Mouse (Mus musculus) liver, adult (tissue): ENCODE results near the gene Cd99l2.

ENCODE experiments used
- GATA4 ChIP-seq: IDR thresholded peaks from 2 replicates; pipeline ENCODE4 v1.6.1; 2014; ENCODE audit warnings: mild to moderate bottlenecking, low read length; ENCODE audit not compliant: insufficient replicate concordance

The Cd99l2 gene

DNA sequence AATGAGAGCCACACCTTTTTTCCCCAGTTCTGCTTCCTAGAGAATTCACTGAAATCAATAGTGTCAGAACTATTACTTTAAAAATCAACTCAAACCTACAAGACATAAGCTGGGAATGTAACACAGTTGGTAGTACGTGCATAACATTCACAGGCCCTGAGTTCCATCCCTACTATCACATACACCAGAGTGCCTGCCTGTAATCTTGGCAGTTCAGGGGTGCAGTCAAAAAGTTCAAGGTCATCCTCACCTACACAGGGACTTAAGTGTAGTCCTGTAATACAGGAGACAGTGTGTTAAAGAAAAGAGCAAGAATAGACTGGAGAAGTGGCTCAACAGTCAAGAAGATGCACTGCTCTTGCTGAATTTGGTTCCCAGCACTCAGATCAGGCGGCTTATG, 10.4 kb downstream of the Cd99l2 start:
- no peak for TF ChIP-seq GATA4

DNA sequence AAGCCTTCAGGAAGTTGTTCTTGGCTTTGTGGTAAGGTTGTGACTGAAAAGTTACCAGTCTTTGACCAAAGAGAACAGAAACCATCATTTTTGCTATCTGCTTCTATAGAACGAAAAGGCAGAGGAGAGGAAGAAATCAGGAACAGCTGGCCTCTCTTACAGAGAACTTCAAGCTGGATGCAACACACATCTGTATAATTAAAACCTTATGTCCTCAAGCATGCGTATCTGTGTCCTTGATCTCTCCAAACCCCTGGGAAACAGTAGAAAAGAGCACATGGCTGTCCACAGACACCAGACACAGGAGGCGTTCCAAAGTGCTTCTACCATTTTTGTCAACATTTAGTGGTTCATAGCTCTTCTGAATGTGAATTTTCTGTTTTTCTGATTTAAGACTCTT, 16.7 kb downstream of the Cd99l2 start:
- TF ChIP-seq GATA4 = no peak

DNA sequence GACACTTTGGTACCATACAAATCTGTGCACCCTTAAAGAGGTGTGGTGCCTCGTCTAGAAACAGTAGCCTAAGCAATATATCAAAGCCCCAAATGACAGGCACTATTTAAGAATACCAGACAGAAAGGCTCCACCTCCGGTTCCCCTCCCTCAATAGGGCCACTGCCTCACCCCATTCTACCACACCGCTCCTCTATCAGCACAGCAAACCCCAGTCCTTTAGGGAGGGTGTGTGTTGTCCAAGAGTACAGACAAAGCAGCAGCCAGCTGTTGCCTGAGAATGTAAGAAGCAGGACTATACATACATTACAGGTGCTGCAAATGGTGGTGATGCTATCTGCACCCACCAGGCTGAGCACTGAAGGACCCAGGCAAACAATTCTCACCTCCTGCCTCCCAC, 17.2 kb downstream of the Cd99l2 start:
- TF ChIP-seq GATA4 = no peak

DNA sequence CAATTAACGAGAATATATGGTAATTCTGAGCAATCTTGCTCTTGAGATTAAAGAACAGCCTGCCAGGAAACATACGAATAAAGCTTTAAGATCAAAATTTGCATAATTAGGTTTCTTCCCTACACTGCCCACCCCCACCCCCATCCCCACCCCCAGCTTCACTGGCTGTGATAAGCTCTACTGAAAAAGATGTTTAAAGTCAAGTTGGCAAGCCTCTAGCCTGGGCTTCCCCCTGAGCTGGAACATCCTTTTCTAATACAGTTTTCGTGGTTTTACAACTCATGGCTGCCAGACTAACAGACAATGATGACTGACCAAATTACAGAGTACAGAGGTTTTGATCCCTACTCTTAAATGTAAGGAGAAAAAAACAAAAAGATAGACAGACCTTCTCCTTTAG, 17.6 kb downstream of the Cd99l2 start:
- no peak for TF ChIP-seq GATA4

DNA sequence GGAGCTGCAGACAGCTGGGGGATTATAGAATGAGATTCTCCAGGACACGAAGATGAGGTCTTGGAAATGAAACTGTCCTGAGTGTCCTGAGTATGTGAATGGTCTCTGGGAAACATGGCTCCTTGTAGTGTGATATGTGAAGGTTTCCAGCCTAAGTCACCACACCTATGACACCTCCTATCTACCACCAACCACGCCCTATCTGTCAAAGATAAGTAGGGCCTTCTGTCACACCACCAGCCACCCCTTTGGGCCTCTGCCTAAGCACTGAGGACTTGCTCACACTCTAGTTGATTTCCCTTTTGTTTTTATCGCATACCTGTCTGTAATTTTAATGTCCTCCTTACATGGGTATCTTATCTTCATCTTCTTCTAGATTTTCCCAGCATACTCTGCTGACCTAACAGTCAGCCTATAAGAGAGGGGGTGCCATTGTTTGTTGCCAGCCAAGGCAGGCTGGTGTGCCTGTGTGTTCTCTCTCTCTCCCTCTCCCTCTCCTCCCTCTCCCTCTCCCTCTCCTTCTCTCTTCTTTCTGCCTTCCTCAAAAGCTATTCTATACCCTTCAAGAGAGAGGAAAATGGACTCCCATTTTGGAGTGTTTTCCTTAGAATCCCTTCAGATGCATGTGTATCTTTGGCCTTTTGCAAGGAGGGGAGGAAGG, 18.2 kb downstream of the Cd99l2 start:
- TF ChIP-seq GATA4 = no peak

DNA sequence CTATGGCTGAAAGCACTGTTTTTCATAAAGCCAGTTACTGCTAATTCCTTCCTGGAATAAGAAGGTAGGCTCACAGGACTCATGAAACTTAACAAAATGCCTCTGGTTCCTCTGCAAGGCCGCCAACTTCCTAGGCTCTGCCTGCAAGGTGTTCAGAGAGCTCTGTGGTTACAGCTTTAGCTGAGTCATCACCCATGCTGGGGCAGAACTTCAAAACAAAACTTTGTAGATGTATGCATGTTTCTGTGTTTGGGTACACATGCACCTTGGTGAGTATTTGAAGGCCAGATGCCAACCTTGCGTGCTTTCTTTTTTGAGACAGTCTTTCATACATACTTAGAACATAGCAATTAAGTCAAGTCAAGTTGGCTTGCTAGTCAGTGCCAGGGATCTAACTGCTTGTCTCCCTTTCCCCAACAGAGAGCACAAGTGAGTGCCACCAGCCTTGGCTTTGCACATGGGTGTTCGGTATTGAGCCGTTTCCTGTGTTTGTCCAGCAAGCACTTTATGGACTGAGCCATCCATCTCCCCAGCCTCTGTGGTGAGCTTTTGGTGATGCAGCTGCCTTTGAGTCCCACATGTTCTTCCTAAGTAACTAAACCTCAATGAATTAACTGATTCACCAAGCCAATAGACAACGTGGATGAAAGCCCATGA, 23.9 kb downstream of the Cd99l2 start:
- TF ChIP-seq GATA4 = no peak

DNA sequence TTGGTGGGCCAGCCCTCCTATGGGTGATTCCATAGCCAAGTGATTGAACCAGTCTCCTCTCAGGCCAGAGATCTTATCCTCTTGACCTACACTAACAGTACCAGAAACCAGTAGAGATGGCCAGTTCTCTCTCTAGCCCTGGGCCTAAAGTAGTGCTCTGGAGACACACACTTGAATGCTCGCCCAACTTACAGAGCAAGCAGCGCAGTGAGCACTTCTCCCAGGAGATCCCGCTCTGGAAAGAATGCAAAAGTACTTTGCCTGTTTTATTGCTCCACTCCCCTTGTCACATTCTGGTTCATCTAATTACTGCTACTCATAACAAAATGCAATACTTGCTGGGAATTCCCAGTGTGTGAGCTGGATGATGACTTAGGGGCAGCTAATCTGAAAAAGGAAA, 25.2 kb downstream of the Cd99l2 start:
- TF ChIP-seq GATA4 = no peak

DNA sequence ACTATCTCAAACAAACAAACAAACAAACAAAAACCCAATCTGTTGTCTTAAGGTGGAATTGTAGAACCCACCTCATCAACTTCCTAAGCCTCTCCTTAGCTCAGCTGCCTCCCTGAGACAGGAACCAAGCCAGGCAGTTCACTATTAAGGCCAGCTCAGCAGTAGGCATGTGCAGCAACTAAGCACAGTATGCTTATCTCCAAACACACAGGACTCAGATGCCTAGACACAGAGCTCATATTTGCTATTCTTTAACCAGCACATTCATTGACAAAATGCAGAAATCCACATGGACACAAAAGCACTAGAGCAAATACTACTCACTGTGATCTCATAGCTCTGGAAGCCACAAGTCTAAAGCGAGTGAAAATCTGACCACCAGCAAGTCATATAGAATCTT, 27.2 kb downstream of the Cd99l2 start:
- TF ChIP-seq GATA4 = no peak

DNA sequence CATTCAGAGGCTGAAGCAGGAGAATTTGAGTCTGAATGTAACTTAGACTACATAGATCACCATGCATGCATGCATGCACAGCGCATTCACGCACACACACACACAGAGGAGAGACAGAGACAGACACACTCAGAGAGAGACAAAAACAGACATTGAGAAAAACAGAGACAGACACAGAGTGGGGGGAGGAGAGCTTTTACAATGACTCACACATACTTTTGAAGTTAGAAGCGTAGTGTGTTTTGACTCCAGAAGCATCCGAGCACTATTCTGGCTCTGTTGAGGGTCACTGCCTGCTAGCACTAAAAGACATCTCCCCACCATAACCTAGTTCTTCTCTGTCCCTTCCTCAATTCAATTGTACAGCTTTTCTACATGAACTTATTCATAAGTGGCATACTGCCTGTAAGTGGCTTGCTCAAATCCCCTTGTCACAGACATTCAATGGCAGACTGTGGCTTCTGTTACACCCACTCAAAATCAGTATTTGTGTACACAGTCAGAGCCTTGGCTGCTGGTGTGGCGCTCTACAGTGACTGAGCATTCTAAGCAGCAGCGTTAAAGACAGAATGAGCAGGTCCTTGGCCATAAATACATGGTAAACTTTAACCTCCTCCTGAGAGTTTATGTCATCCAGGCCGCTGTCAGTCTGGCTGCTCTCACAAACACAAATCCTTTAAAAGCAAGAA, 28.4 kb downstream of the Cd99l2 start:
- no peak for TF ChIP-seq GATA4

DNA sequence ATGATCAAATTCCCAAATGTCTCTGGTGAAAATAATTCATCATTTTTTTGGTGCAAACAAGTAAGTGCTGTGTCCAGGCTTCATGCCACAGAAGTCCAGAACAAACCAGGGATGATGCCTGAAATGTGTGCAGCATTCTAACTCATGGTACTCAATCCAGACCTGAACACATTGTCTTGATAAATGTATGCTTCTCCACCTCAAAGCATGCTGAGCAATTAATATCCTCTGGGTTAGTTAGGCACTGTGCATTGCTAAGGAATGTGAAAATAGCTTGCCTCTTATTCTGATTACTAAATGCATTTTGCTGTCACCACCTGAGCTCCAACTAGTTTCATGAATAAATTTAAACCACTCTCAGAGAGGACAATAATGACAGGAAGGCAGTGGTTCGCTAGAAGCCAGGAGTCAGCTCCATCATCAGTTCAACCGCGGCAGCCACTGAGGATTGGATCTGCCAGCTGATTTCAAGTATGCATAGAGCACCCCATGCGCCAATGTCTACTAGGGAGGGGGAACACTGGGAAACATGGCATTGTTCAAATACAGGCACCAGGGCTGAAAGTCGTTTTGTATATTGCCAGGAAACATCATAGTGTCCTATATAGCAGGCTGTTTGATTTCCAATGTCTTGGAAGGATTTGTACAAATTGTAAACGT, 36.4 kb downstream of the Cd99l2 start:
- TF ChIP-seq GATA4 = no peak

DNA sequence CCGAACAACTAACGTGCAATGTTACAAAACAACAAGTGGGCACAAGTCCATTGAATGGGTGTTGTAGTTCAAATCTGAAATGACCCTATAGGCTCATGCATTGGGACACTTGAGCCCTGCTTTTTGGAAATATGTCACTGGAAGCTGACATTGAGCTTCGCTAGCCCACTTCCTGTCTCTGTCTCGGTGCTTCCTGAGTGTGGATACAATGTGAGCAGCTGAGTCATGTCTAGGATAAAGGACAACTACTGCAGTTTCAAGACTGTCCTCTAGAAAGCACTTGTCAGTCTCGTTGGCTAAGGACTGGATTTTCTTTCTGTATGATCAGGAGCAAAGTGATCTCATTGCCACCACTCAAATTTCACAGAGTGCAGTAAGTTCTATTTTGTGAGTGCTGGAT, 49.7 kb downstream of the Cd99l2 start:
- no peak for TF ChIP-seq GATA4

DNA sequence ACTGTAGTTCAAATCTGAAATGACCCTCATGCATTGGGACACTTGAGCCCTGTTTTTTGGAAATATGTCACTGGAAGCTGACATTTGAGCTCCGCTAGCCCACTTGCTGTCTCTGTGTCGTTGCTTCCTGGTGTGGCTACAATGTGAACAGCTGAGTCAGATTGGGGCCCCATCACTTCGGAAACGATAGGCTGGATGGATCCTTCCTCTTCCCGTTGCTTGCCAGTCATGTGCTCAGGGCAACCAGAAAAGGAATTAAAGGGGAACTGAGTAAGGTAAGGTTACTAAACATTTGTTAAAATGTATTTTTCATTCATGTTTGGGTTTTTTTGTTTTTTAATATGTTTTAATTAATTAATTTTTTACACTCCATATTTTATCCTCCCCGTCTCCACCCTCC, 53.2 kb downstream of the Cd99l2 start:
- TF ChIP-seq GATA4 = no peak

DNA sequence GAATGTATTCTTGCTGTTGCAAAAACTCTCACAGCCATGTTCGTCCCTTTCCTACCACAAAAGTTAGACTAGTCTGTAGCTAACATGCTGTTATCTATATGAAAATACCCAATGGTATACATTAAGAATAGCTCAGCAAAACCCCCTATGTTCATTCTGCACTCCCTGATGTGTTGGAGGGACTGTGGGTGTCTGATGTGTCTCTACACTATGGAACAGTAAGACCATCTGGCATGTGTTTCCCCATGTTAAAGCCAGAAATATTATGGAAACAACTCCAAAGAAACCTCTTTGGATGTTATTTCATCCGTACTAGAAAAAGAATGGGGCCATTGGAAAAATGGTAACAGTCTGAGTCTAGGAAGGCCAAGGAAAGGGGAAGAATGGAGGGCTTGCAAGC, 57.1 kb downstream of the Cd99l2 start:
- TF ChIP-seq GATA4 = no peak

DNA sequence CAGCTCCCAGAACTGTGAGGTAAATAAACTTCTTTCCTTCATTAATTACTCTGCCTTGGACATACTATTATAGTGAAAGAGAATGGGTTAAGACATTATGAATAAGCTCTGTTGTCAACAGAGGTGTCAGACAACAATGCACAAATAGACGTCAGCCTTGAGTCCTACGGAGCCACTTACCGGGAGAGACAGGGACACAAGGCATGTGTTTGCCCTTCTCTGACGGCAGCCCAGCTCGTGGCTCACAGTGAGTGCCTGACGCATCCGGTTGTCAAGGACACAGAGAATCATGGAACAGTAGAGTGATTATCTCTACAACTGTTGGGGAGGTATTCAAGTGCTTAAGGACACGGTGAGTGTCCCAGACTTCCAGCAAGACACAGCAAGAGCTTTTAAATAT, 57.8 kb downstream of the Cd99l2 start:
- TF ChIP-seq GATA4 = no peak

DNA sequence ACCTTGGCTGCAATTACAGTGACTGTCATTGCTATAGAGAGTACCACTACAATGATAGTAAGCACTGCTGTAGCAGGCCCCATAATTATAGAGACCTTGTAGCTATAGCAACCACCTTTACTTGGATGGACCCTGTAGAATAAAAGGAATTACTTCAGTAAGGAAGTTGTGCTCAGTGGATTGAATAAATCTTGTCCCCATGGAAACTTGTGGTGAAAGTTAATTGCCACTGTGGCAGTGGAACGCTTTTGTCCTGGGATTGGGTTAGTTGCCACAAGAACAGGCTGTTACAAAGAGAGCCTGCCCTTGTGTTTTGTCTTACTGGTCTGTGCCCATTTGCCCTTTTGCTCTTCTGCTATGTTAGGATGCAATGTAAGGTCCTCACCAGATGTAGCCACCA, 58.2 kb downstream of the Cd99l2 start:
- no peak for TF ChIP-seq GATA4

DNA sequence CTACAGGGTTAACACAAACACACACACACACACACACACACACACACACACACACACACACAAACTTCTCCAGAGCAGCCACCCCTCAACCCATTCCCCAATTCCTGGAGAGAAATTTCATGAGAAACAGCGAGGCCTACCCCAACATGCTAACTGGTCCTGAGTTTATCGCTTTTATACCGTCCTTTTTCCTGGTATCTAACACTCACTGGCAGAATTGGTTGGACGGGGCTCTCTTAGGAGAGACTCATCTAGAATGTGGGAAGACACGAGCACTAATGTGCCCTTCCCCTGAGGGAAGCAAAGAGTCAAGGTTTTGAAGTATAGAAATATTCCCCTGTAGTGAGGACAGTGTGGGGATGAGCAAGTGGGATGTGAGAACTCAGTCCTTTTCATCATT, 61.7 kb downstream of the Cd99l2 start:
- no peak for TF ChIP-seq GATA4

DNA sequence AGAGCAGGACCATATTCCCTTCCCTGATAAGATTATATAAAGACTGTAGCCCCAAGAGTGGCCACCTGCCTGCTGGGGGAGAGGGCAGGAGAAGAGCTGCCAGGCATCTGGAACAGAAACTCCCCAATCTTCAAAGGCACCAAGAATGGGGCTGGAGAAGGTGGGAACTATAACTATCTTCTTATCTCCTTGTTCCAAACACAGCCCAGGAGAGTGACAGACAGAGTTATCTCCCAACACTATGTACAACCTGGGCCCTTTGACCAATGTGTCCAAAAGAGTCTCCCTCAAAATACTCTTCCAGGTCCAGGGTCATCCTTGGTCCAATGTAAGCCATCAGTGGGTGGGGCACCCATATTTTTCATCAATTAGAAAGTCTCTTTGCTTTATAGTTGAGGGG, 65.2 kb downstream of the Cd99l2 start:
- TF ChIP-seq GATA4 = no peak
